Mouse (Mus musculus): ENCODE measurements around the gene Rps8. TPM values are rescaled to one million over a fixed set of nuclear protein-coding genes. Genes with fewer than 3 reads are reported as not detected.

Rps8 gene
- total and polyA plus RNA-seq, 3 experiments = 1,480 to 5,379 (median 2,191) TPM

DNA sequence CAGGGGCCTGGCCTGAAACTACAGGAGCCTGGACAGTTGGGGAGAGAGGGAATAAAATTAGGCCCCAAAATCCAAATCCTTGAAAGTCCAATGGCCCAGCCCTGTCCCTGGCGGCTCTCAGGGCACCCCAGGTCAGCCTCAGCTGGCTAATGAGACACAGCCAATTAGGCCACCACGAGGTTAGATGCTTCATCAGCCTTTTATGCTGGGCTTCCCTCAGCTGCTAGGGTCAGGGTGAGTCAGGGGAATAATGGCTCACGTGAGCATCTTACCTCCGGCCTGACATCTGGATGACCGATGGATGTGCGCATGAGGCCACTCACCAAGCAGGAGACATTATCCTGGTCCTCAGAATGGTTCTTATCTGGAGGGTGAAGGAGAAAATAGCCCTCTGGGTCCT lies 25.3 kb downstream of the Rps8 start:
- H3K4me3 ChIP-seq (replicated peaks in 1 of 3; ENCODE audit: low read depth in 2 of 3, low read length in 2 of 3, poor library complexity in 1 of 3) = no peak overlapping the region
- H3K9me3 ChIP-seq (replicated peaks; ENCODE audit: low read length) = no peaks in the 10 kb centered on the region
- H3K4me1 ChIP-seq (ENCODE audit: control insufficient read depth in 1 of 2, insufficient read depth in 2 of 2) = peaks cover 25 to 68% of the 10 kb centered on the region in 2 experiments
- H3K79me2 ChIP-seq (replicated peaks; ENCODE audit: control insufficient read depth, extremely low read depth, insufficient read depth, poor library complexity, severe bottlenecking) = peaks cover 20% of the 10 kb centered on the region
- no peak overlapping the region for H3K27ac ChIP-seq (ENCODE audit: insufficient read depth, low read depth)
- H3K36me3 ChIP-seq (replicated peaks in 1 of 2; ENCODE audit: control insufficient read depth in 1 of 2, insufficient read depth in 1 of 2, low read length in 1 of 2) = peaks cover 35 to 50% of the 10 kb centered on the region in 2 experiments
- in situ Hi-C loops (cut with MboI; ENCODE audit: low pct_ligation_motif_present, low pct_unique_long_range_greater_than_20kb, low sequenced_read_pairs) = loop anchor here (5.0 kb wide), 1 partner anchor 128 kb away; no protein-coding TSS in a partner anchor
- TF ChIP-seq SIN3A (IDR thresholded peaks at IDR 0.05; ENCODE audit: low read length) = no peak
- no peak for TF ChIP-seq ELF1 (IDR thresholded peaks at IDR 0.05; ENCODE audit: low read depth, low read length)
- no peak for TF ChIP-seq POLR2AphosphoS2 (IDR thresholded peaks at IDR 0.05; ENCODE audit: low read depth, low read length)
- no peak for TF ChIP-seq RCOR1 (conservative IDR thresholded peaks at IDR 0.05; ENCODE audit: low read depth, low read length)
- TF ChIP-seq JUND (conservative IDR thresholded peaks at IDR 0.05; ENCODE audit: low read depth, low read length) = no peak
- no peak for TF ChIP-seq MAFK (IDR thresholded peaks at IDR 0.05; ENCODE audit: insufficient replicate concordance, low read length)
- TF ChIP-seq ZKSCAN1 (IDR thresholded peaks at IDR 0.05; ENCODE audit: borderline replicate concordance, low read depth, low read length) = no peak
- TF ChIP-seq HCFC1 (IDR thresholded peaks at IDR 0.05; ENCODE audit: low read depth, low read length) = no peak
- TF ChIP-seq SMC3 (IDR thresholded peaks at IDR 0.05; ENCODE audit: low read depth, low read length) = no peak
- no peak for TF ChIP-seq MAZ (IDR thresholded peaks at IDR 0.05; ENCODE audit: low read depth, low read length)
- TF ChIP-seq ZC3H11A (IDR thresholded peaks at IDR 0.05; ENCODE audit: low read depth, low read length) = no peak
- TF ChIP-seq CHD2 (IDR thresholded peaks at IDR 0.05; ENCODE audit: low read length) = no peak
- no peak for TF ChIP-seq GABPA (IDR thresholded peaks at IDR 0.05; ENCODE audit: insufficient replicate concordance, low read depth, low read length)
- TF ChIP-seq RAD21 (IDR thresholded peaks at IDR 0.05; ENCODE audit: low read depth, low read length) = no peak
- no peak for TF ChIP-seq IRF4 (IDR thresholded peaks at IDR 0.05; ENCODE audit: low read depth, low read length)
- TF ChIP-seq NRF1 (IDR thresholded peaks at IDR 0.05; ENCODE audit: low read depth, low read length) = no peak
- TF ChIP-seq UBTF (IDR thresholded peaks at IDR 0.05; ENCODE audit: low read depth, low read length) = no peak
- no peak for TF ChIP-seq MYC (IDR thresholded peaks at IDR 0.05; ENCODE audit: low read depth, low read length)
- TF ChIP-seq TBP (conservative IDR thresholded peaks at IDR 0.05; ENCODE audit: low read depth, low read length) = no peak
- no peak overlapping the region for H3K9ac ChIP-seq (ENCODE audit: insufficient read depth, low read depth)
- H3K27me3 ChIP-seq (replicated peaks) = no peaks in the 10 kb centered on the region
- dilution Hi-C loops (cut with MboI; ENCODE audit: extremely low pct_ligation_motif_present, extremely low pct_unique_long_range_greater_than_20kb, low sequenced_read_pairs) = no loop called here
- no peak for DNase-seq (ENCODE audit: extremely low read depth)
- no peak overlapping the region for H3K4me2 ChIP-seq (ENCODE audit: insufficient read depth, low read depth, poor library complexity, severe bottlenecking)

GRCm38 (mm10) chr4:117127991-117128686 lies 27.9 kb downstream of the Rps8 start:
- no peaks in the 10 kb centered on the region for H3K9me3 ChIP-seq (replicated peaks; ENCODE audit: low read length)
- DNase-seq (ENCODE audit: extremely low read depth) = no peak
- peaks cover 35 to 50% of the 10 kb centered on the region in 2 experiments for H3K36me3 ChIP-seq (replicated peaks in 1 of 2; ENCODE audit: control insufficient read depth in 1 of 2, insufficient read depth in 1 of 2, low read length in 1 of 2)
- dilution Hi-C loops (cut with MboI; ENCODE audit: extremely low pct_ligation_motif_present, extremely low pct_unique_long_range_greater_than_20kb, low sequenced_read_pairs) = no loop called here
- no peak overlapping the region for H3K4me3 ChIP-seq (replicated peaks in 1 of 3; ENCODE audit: low read depth in 2 of 3, low read length in 2 of 3, poor library complexity in 1 of 3)
- H3K27ac ChIP-seq (ENCODE audit: insufficient read depth, low read depth) = no peak overlapping the region
- H3K4me2 ChIP-seq (ENCODE audit: insufficient read depth, low read depth, poor library complexity, severe bottlenecking) = no peak overlapping the region
- TF ChIP-seq PAX5 (IDR thresholded peaks at IDR 0.05; ENCODE audit: low read length) (no peak), UBTF (IDR thresholded peaks at IDR 0.05; ENCODE audit: low read depth, low read length) (no peak), RCOR1 (conservative IDR thresholded peaks at IDR 0.05; ENCODE audit: low read depth, low read length) (no peak), TBP (conservative IDR thresholded peaks at IDR 0.05; ENCODE audit: low read depth, low read length) (no peak), HCFC1 (IDR thresholded peaks at IDR 0.05; ENCODE audit: low read depth, low read length) (no peak), MXI1 (IDR thresholded peaks at IDR 0.05; ENCODE audit: low read depth, low read length) (no peak), MYC (IDR thresholded peaks at IDR 0.05; ENCODE audit: low read depth, low read length) (no peak), SIN3A (IDR thresholded peaks at IDR 0.05; ENCODE audit: low read length) (no peak), ZMIZ1 (IDR thresholded peaks at IDR 0.05; ENCODE audit: low read depth, low read length) (no peak), ZC3H11A (IDR thresholded peaks at IDR 0.05; ENCODE audit: low read depth, low read length) (no peak), POLR2AphosphoS2 (IDR thresholded peaks at IDR 0.05; ENCODE audit: low read depth, low read length) (no peak), EP300 (IDR thresholded peaks at IDR 0.05; ENCODE audit: low read length) (no peak), IRF4 (IDR thresholded peaks at IDR 0.05; ENCODE audit: low read depth, low read length) (no peak), ZKSCAN1 (IDR thresholded peaks at IDR 0.05; ENCODE audit: borderline replicate concordance, low read depth, low read length) (no peak), MAZ (IDR thresholded peaks at IDR 0.05; ENCODE audit: low read depth, low read length) (no peak), SMC3 (IDR thresholded peaks at IDR 0.05; ENCODE audit: low read depth, low read length) (no peak), MAX (IDR thresholded peaks at IDR 0.05; ENCODE audit: low read length) (no peak), ETS1 (conservative IDR thresholded peaks at IDR 0.05; ENCODE audit: low read depth, low read length) (no peak), TCF12 (IDR thresholded peaks at IDR 0.05; ENCODE audit: low read depth, low read length) (no peak)
- in situ Hi-C loops (cut with MboI; ENCODE audit: low pct_ligation_motif_present, low pct_unique_long_range_greater_than_20kb, low sequenced_read_pairs) = no loop called here
- H3K79me2 ChIP-seq (replicated peaks; ENCODE audit: control insufficient read depth, extremely low read depth, insufficient read depth, poor library complexity, severe bottlenecking) = peaks cover 15% of the 10 kb centered on the region
- peaks cover 20 to 74% of the 10 kb centered on the region in 2 experiments for H3K4me1 ChIP-seq (ENCODE audit: control insufficient read depth in 1 of 2, insufficient read depth in 2 of 2)
- H3K27me3 ChIP-seq (replicated peaks) = no peaks in the 10 kb centered on the region
- H3K9ac ChIP-seq (ENCODE audit: insufficient read depth, low read depth) = no peak overlapping the region
